Mouse (Mus musculus) brain, embryonic 14.5 days (tissue): ENCODE data around the gene Nfyb.

ENCODE experiments used
- CTCF ChIP-seq: fragments of 200-500 bp; IDR thresholded peaks from 2 replicates; pipeline ENCODE4 v1.5.1; 2012; ENCODE audit warnings: inconsistent platforms, mild to moderate bottlenecking, moderate library complexity, borderline replicate concordance; ENCODE audit not compliant: insufficient read depth, insufficient read length; ENCODE audit errors: extremely low read depth
- POLR2A ChIP-seq: fragments of 200-500 bp; IDR thresholded peaks from 2 replicates; pipeline ENCODE4 v1.6.1; 2012; ENCODE audit warnings: mild to moderate bottlenecking, inconsistent platforms, borderline replicate concordance; ENCODE audit not compliant: poor library complexity, insufficient read depth, insufficient read length, severe bottlenecking; ENCODE audit errors: extremely low read depth

DNA sequence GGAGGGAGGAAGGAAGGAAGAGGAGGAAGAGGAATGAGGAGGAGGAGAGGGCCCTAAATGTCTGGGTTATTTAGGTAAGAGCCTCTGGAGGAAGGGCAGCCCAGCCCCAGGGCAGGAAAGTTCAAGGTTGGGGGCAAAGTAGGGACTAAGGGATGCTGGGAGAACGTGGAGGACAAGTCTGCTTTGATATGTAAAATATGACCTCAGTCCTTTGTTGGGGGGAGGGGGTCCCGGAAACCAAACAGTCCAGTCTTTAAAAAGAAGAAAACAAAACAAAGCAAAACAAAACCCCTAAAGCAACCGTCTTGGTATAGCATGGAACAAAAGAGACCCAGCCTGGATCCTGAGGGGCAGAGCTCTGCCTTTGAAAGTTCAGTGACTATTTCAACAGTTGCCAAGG, 45.4 kb upstream of the Nfyb start:
- no peak for TF ChIP-seq CTCF
- no peak for TF ChIP-seq POLR2A
